Mouse (Mus musculus) urinary bladder, postnatal 10 days (tissue): ENCODE results near the gene Zfp831.

Experiments used
- DNase-seq: peaks from one replicate; pipeline ENCODE4 v3.0.0; 2022; ENCODE audit warnings: low spot score

Zfp831 gene

GRCm38 (mm10) chr2:174643448-174644144 lies at the start of gene Zfp831:
Gene Zfp831, plus strand, starts transcription at chr2:174643534.
- no peak for DNase-seq

- no peak for DNase-seq
These were observed 48.4 kb upstream of the Zfp831 start for GRCm38 (mm10) chr2:174594965-174595364.

GRCm38 (mm10) chr2:174595611-174596010 lies 47.7 kb upstream of the Zfp831 start:
- no peak for DNase-seq

GRCm38 (mm10) chr2:174596457-174596856 lies 46.9 kb upstream of the Zfp831 start:
- no peak for DNase-seq

- DNase-seq, result no peak
These were observed 44.9 kb upstream of the Zfp831 start for GRCm38 (mm10) chr2:174598451-174598850.

- DNase-seq, result no peak
These were observed 44.2 kb upstream of the Zfp831 start for GRCm38 (mm10) chr2:174599071-174599635.

- DNase-seq, result no peak
These were observed 43.5 kb upstream of the Zfp831 start for GRCm38 (mm10) chr2:174599853-174600271.

GRCm38 (mm10) chr2:174601938-174602685 lies 41.2 kb upstream of the Zfp831 start:
- no peak for DNase-seq

- no peak for DNase-seq
These were observed 40.0 kb upstream of the Zfp831 start for GRCm38 (mm10) chr2:174603321-174603720.

- no peak for DNase-seq
These were observed 38.3 kb upstream of the Zfp831 start for GRCm38 (mm10) chr2:174605020-174605419.

GRCm38 (mm10) chr2:174605442-174606087 lies 37.8 kb upstream of the Zfp831 start:
- DNase-seq, result no peak

- DNase-seq, result no peak
These were observed 37.0 kb upstream of the Zfp831 start for GRCm38 (mm10) chr2:174606376-174606775.

GRCm38 (mm10) chr2:174609892-174610291 lies 33.4 kb upstream of the Zfp831 start:
- DNase-seq, result no peak

- DNase-seq, result no peak
These were observed 30.8 kb upstream of the Zfp831 start for GRCm38 (mm10) chr2:174612386-174613063.

GRCm38 (mm10) chr2:174613221-174613620 lies 30.1 kb upstream of the Zfp831 start:
- no peak for DNase-seq

- DNase-seq, result no peak
These were observed 29.4 kb upstream of the Zfp831 start for GRCm38 (mm10) chr2:174613921-174614441.

- DNase-seq, result no peak
These were observed 21.5 kb upstream of the Zfp831 start for GRCm38 (mm10) chr2:174621881-174622280.

GRCm38 (mm10) chr2:174624430-174624829 lies 18.9 kb upstream of the Zfp831 start:
- DNase-seq, result no peak

GRCm38 (mm10) chr2:174627021-174627420 lies 16.3 kb upstream of the Zfp831 start:
- DNase-seq, result no peak

- no peak for DNase-seq
These were observed 14.0 kb upstream of the Zfp831 start for GRCm38 (mm10) chr2:174629299-174629850.

GRCm38 (mm10) chr2:174636750-174637149 lies 6.6 kb upstream of the Zfp831 start:
- no peak for DNase-seq
